In the genomic region with DNA sequence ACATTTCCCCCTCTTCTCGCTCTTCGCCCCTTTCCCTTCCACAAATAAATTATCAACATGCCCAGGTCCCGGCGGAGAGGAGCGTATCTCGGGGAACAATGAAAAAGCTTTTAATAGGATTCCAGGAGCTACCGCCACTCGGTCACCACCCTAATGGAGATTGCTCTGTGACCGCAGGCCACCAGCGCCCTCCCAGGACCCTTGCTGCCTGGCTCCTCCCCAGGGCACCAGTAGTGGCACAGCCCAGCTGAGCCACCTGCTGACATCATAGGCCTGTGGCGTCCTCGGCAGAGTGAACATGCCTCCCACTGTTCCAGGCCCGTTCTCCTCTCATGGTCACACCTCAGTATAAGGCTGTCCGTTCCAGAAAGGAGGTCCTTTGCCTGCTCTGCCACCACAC, we compare ENCODE assay signal across 13 mouse cellular contexts. TPM values are rescaled to one million over a fixed set of nuclear protein-coding genes. Genes with fewer than 3 reads are reported as not detected.
DNase-seq lines count a peak whose midpoint lies in the region; ATAC-seq and TF ChIP-seq lines count a peak whose summit lies in the region.
"Had no signal": no experiment of that assay in that cellular context is flagged by ENCODE, and none has a peak within 500 bp of the region (broad histone marks: within the 10 kb centered on the region; RNA-seq: fewer than 3 reads in every experiment).

No protein-coding gene starts in this region.

- no peak overlapping the region for H3K4me2 ChIP-seq in heart, postnatal 0 days (ENCODE audit: low read depth, low read length)
- no peak overlapping the region for H3K4me2 ChIP-seq in embryonic facial prominence, embryonic 13.5 days
- peak overlapping the region; percentile 16 for H3K4me2 ChIP-seq in hindbrain, embryonic 15.5 days
- H3K4me2 ChIP-seq in neural tube, embryonic 14.5 days (ENCODE audit: low read depth, low read length): peak overlapping the region; percentile 20; the same call in 1 of the 2 replicates
- H3K4me2 ChIP-seq: intestine, embryonic 15.5 days had no signal

- no peak for TF ChIP-seq EP300 in heart, postnatal 0 days (IDR thresholded peaks at IDR 0.05; ENCODE audit: low read depth)

- peaks cover 7% of the 10 kb centered on the region for H3K4me1 ChIP-seq in heart, postnatal 0 days (ENCODE audit: control insufficient read depth, insufficient read depth)
- H3K4me1 ChIP-seq in embryonic facial prominence, embryonic 13.5 days: peaks cover 64% of the 10 kb centered on the region
- H3K4me1 ChIP-seq in hindbrain, embryonic 15.5 days (replicated peaks): peaks cover 59% of the 10 kb centered on the region
- H3K4me1 ChIP-seq in neural tube, embryonic 14.5 days (ENCODE audit: control insufficient read depth, insufficient read depth, low read length): peaks cover 28% of the 10 kb centered on the region
- peaks cover 5% of the 10 kb centered on the region; the same call in 1 of the 2 replicates for H3K4me1 ChIP-seq in thymus, adult 2 months (replicated peaks; ENCODE audit: control insufficient read depth, insufficient read depth, low read length)

- H3K27me3 ChIP-seq in heart, postnatal 0 days (ENCODE audit: control insufficient read depth, insufficient read depth, low read length): no peaks in the 10 kb centered on the region
- peaks cover 34% of the 10 kb centered on the region for H3K27me3 ChIP-seq in embryonic facial prominence, embryonic 13.5 days
- peaks cover 6% of the 10 kb centered on the region; the same call in 1 of the 2 replicates for H3K27me3 ChIP-seq in hindbrain, embryonic 15.5 days
- H3K27me3 ChIP-seq in neural tube, embryonic 14.5 days (ENCODE audit: control insufficient read depth, insufficient read depth, low read length): peaks cover 2% of the 10 kb centered on the region; the same call in 1 of the 2 replicates
- H3K27me3 ChIP-seq in thymus, adult 2 months (ENCODE audit: control insufficient read depth, insufficient read depth, low read length): no peaks in the 10 kb centered on the region

- H3K36me3 ChIP-seq in heart, postnatal 0 days (replicated peaks; ENCODE audit: control insufficient read depth, insufficient read depth, low read length): no peaks in the 10 kb centered on the region
- no peaks in the 10 kb centered on the region for H3K36me3 ChIP-seq in embryonic facial prominence, embryonic 13.5 days
- no peaks in the 10 kb centered on the region for H3K36me3 ChIP-seq in hindbrain, embryonic 15.5 days
- no peaks in the 10 kb centered on the region for H3K36me3 ChIP-seq in neural tube, embryonic 14.5 days (ENCODE audit: control insufficient read depth, insufficient read depth, low read length)
- H3K36me3 ChIP-seq in thymus, adult 2 months (ENCODE audit: control insufficient read depth, insufficient read depth, low read length): no peaks in the 10 kb centered on the region
- H3K36me3 ChIP-seq: intestine, embryonic 15.5 days had no signal

- DNase-seq in heart, postnatal 0 days (ENCODE audit: low spot score): peak; percentile 67
- no peak for DNase-seq in heart, postnatal 25 days (ENCODE audit: low spot score)
- no peak for DNase-seq in kidney, postnatal 14 days
- no peak for DNase-seq in thymus, adult 2 months
- DNase-seq in natural killer cell, adult 2 months (ENCODE audit: low spot score in 2 of 2): no peak
- DNase-seq: cerebellum, postnatal 10 days; gastrocnemius, postnatal 14 days had no signal

- peak; percentile 66 for ATAC-seq in heart, postnatal 0 days (ENCODE audit: insufficient read depth, low read depth)
- ATAC-seq in embryonic facial prominence, embryonic 13.5 days (ENCODE audit: insufficient number of reproducible peaks, insufficient read depth, low FRiP score, low TSS enrichment, low read depth): no peak
- ATAC-seq in hindbrain, embryonic 15.5 days (ENCODE audit: low FRiP score, low read depth): no peak
- ATAC-seq in neural tube, embryonic 14.5 days (ENCODE audit: low read depth): peak; percentile 28; the same call in 1 of the 2 replicates
- ATAC-seq: intestine, embryonic 15.5 days had no signal

- H3K9ac ChIP-seq in heart, postnatal 0 days (replicated peaks; ENCODE audit: low read depth, low read length): no peak overlapping the region
- H3K9ac ChIP-seq in embryonic facial prominence, embryonic 13.5 days: 0 out of 2 replicates have a peak overlapping the region, but pooled peaks have one; percentile 33
- H3K9ac ChIP-seq in hindbrain, embryonic 15.5 days: no peak overlapping the region
- 0 out of 2 replicates have a peak overlapping the region, but pooled peaks have one; percentile 11 for H3K9ac ChIP-seq in neural tube, embryonic 14.5 days (replicated peaks; ENCODE audit: low read depth, low read length)
- H3K9ac ChIP-seq: intestine, embryonic 15.5 days; liver, embryonic 14.5 days had no signal

- 0 out of 2 replicates have a peak, but pooled peaks have one; percentile 21 for TF ChIP-seq CTCF in heart, postnatal 0 days (IDR thresholded peaks at IDR 0.05; ENCODE audit: low read depth)
- no peak for TF ChIP-seq CTCF in thymus, adult 2 months (IDR thresholded peaks at IDR 0.05; ENCODE audit: borderline replicate concordance, control insufficient read depth, extremely low read depth, insufficient read depth, low read length, poor library complexity)

- WGBS in heart, postnatal 0 days: 27% methylated on average over 14 of the region's 14 CpGs
- WGBS in embryonic facial prominence, embryonic 13.5 days: 47% methylated on average over 14 of the region's 14 CpGs
- 10% methylated on average over 14 of the region's 14 CpGs for whole genome bisulfite sequencing in hindbrain, embryonic 15.5 days
- 9% methylated on average over 14 of the region's 14 CpGs for WGBS in neural tube, embryonic 14.5 days
- WGBS in thymus, adult 2 months: 94% methylated on average over 14 of the region's 14 CpGs

- TF ChIP-seq POLR2A in thymus, adult 2 months (IDR thresholded peaks at IDR 0.05; ENCODE audit: control insufficient read depth, extremely low read depth, insufficient read depth, low read length, poor library complexity): no peak

- intact Hi-C loops in heart, postnatal 25 days (cut with DNase I): no loop called here

- no peaks in the 10 kb centered on the region for H3K9me3 ChIP-seq in heart, postnatal 0 days (replicated peaks; ENCODE audit: control insufficient read depth, low read length)
- H3K9me3 ChIP-seq in embryonic facial prominence, embryonic 13.5 days: no peaks in the 10 kb centered on the region
- no peaks in the 10 kb centered on the region for H3K9me3 ChIP-seq in hindbrain, embryonic 15.5 days
- no peaks in the 10 kb centered on the region for H3K9me3 ChIP-seq in neural tube, embryonic 14.5 days (ENCODE audit: control insufficient read depth, low read length)
- H3K9me3 ChIP-seq: intestine, embryonic 15.5 days had no signal

- no peak overlapping the region for H3K27ac ChIP-seq in heart, postnatal 0 days (ENCODE audit: low read depth)
- no peak overlapping the region for H3K27ac ChIP-seq in embryonic facial prominence, embryonic 13.5 days
- H3K27ac ChIP-seq in hindbrain, embryonic 15.5 days (replicated peaks): no peak overlapping the region
- peak overlapping the region; percentile 23; the same call in 1 of the 2 replicates for H3K27ac ChIP-seq in neural tube, embryonic 14.5 days (ENCODE audit: low read depth, low read length)
- H3K27ac ChIP-seq in thymus, adult 2 months (ENCODE audit: control insufficient read depth, insufficient read depth, low read length): no peak overlapping the region
- H3K27ac ChIP-seq: intestine, embryonic 15.5 days; liver, embryonic 14.5 days had no signal

- H3K4me3 ChIP-seq in heart, postnatal 0 days (ENCODE audit: low read depth, low read length): no peak overlapping the region
- H3K4me3 ChIP-seq in embryonic facial prominence, embryonic 13.5 days: no peak overlapping the region
- H3K4me3 ChIP-seq in hindbrain, embryonic 15.5 days: no peak overlapping the region
- H3K4me3 ChIP-seq in neural tube, embryonic 14.5 days (ENCODE audit: low read depth, low read length): no peak overlapping the region
- H3K4me3 ChIP-seq in thymus, adult 2 months (ENCODE audit: control insufficient read depth, insufficient read depth, low read length): no peak overlapping the region
- H3K4me3 ChIP-seq: intestine, embryonic 15.5 days had no signal

RNA-seq across cellular contexts. Expression of gene Otub1, which starts 48.4 kb away (rescaled TPM):
- 127 and 139 TPM in 2 replicates for total RNA-seq in heart, postnatal 0 days (2014; rRNA removed; ENCODE audit: low replicate concordance)
- polyA plus RNA-seq in heart, postnatal 0 days (2015; fragmentation: Nextera tagmentation; extraction: Ambion mirVana): 117 and 132 TPM in 2 replicates
- 10 to 100 TPM; 74.7 to 82.3 TPM for total RNA-seq in heart, postnatal 25 days (2021)
- polyA plus RNA-seq in embryonic facial prominence, embryonic 13.5 days (2015; fragmentation: Nextera tagmentation; extraction: Ambion mirVana): 205 and 228 TPM in 2 replicates
- 233 and 239 TPM in 2 replicates for polyA plus RNA-seq in hindbrain, embryonic 15.5 days (2015; fragmentation: Nextera tagmentation; extraction: Ambion mirVana)
- 240 and 255 TPM in 2 replicates for polyA plus RNA-seq in neural tube, embryonic 14.5 days (2014; fragmentation: Nextera tagmentation; extraction: Ambion mirVana)
- 176 and 191 TPM in 2 replicates for polyA plus RNA-seq in thymus, adult 2 months (2012; rRNA removed)

RNA-seq across cellular contexts. Expression of gene Flrt1, which starts 52.2 kb away (rescaled TPM):
- total RNA-seq in heart, postnatal 0 days (2014; rRNA removed; ENCODE audit: low replicate concordance): 0.23 and 0.89 TPM in 2 replicates
- 1.0 TPM in 2 replicates for polyA plus RNA-seq in heart, postnatal 0 days (2015; fragmentation: Nextera tagmentation; extraction: Ambion mirVana)
- total RNA-seq in heart, postnatal 25 days (2021): 1 to 10 TPM; 1.1 to 1.4 TPM
- 13.0 and 13.6 TPM in 2 replicates for polyA plus RNA-seq in embryonic facial prominence, embryonic 13.5 days (2015; fragmentation: Nextera tagmentation; extraction: Ambion mirVana)
- polyA plus RNA-seq in hindbrain, embryonic 15.5 days (2015; fragmentation: Nextera tagmentation; extraction: Ambion mirVana): 9.8 and 11.1 TPM in 2 replicates
- 11.0 and 13.3 TPM in 2 replicates for polyA plus RNA-seq in neural tube, embryonic 14.5 days (2014; fragmentation: Nextera tagmentation; extraction: Ambion mirVana)
- 0.59 and 0.64 TPM in 2 replicates for polyA plus RNA-seq in thymus, adult 2 months (2012; rRNA removed)
- total RNA-seq: megakaryocyte progenitor cell, adult 5-6 weeks had no signal

RNA-seq across cellular contexts. Expression of gene Cox8a, which starts 59.7 kb away (rescaled TPM):
- total RNA-seq in heart, postnatal 0 days (2014; rRNA removed; ENCODE audit: low replicate concordance): 1,841 and 2,074 TPM in 2 replicates
- 3,012 and 3,042 TPM in 2 replicates for polyA plus RNA-seq in heart, postnatal 0 days (2015; fragmentation: Nextera tagmentation; extraction: Ambion mirVana)
- total RNA-seq in heart, postnatal 25 days (2021): 100 to 1,000 TPM; 407 to 462 TPM
- 789 and 891 TPM in 2 replicates for polyA plus RNA-seq in embryonic facial prominence, embryonic 13.5 days (2015; fragmentation: Nextera tagmentation; extraction: Ambion mirVana)
- 1,050 and 1,125 TPM in 2 replicates for polyA plus RNA-seq in hindbrain, embryonic 15.5 days (2015; fragmentation: Nextera tagmentation; extraction: Ambion mirVana)
- polyA plus RNA-seq in neural tube, embryonic 14.5 days (2014; fragmentation: Nextera tagmentation; extraction: Ambion mirVana): 1,130 and 1,330 TPM in 2 replicates
- polyA plus RNA-seq in thymus, adult 2 months (2012; rRNA removed): 1,690 and 1,818 TPM in 2 replicates

Comparison
In these comparisons a context has a peak if more than half of its experiments do, and no peak if none do; other contexts are left out.
1. ATAC-seq: peak in heart, postnatal 0 days (single experiment) and neural tube, embryonic 14.5 days (single experiment); none in embryonic facial prominence, embryonic 13.5 days (single experiment) and hindbrain, embryonic 15.5 days (single experiment).
2. H3K4me2 ChIP-seq: peak in hindbrain, embryonic 15.5 days (single experiment) and neural tube, embryonic 14.5 days (single experiment); none in heart, postnatal 0 days (single experiment) and embryonic facial prominence, embryonic 13.5 days (single experiment).
3. H3K9ac ChIP-seq: peak in embryonic facial prominence, embryonic 13.5 days (single experiment) and neural tube, embryonic 14.5 days (single experiment); none in heart, postnatal 0 days (single experiment) and hindbrain, embryonic 15.5 days (single experiment).